Mouse (Mus musculus): ENCODE results near the gene D930048N14Rik.
"Not testable (repeated sequence)": the region's sequence is repeated elsewhere in the genome, so short reads cannot be mapped to it uniquely, and the experiment has no call there.

D930048N14Rik gene

DNA sequence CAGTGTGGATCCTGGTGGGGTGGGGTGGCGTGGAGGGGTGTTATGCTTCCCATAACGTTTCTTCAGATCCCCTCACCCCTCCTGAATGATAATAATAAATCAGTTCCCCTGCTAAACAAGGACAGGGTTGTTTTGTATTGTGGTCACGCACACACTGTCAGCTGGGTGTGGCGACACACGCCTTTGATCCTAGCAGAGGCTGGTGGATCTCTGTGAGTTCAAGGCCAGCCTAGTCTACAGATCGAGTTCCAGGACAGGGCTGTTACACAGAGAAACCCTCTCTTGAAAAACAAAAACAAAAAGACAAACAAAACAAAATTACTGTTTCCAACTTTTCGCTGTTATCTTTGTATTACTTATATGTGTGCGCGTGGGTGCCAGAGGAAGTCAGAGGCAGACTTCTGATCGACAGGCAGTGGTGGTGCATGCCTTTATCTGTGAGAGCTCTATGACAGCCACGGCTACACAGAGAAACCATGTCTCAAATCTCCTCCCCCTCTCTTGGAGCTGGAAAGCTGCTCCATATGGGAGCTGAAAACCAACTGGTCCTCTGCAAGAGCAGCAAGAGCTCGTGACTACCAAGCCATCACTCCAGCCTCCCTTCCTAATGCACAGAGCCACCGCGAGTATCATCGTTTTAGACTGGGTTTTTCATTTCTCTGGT lies 21.0 kb upstream of the D930048N14Rik start:
- no peak for DNase-seq (ENCODE audit: low spot score)

DNA sequence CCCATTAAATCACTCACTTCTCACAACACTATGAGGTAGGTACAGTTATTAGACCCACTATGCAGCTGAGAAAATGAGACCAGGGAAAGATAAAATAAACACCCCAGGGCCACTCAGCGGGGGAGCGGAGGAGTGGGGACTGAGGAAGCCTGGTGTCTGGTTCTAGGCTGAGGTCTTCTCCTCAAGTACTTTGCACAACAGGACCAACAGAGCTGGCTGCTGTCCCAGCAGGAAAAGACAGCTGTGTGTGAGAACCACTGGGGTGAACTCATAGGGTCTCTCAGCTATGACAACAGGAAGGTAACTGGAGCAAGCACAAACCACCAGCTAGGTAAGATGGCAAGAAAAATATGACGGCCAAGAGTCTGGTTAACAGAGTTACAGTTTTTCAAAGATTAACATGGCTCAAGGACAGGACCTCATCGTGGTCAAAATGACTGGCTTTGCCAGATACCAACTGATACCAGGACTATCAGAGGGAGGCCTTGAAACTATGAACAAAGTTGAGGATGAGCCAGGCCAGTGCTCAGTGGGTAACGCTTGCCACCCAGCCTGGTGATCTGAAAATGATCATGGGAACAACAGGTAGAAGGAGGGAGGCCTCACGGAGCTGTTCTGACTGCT lies 18.5 kb upstream of the D930048N14Rik start:
- DNase-seq (ENCODE audit: low spot score), result no peak

DNA sequence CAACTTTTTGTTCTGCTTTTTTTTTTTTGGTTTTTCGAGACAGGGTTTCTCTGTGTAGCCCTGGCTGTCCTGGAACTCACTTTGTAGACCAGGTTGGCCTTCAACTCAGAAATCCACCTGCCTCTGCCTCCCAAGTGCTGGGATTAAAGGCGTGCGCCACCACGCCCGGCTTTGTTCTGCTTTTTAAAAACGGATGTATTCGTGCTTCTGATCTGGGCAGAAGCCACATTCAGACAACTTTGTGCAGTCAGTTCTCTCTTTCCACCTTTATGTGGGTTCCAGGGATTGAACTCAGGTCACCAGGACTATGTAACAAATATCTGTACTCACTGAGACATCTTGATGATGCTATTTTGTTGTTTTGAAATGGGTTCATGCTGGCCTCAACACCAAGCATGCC lies 17.6 kb upstream of the D930048N14Rik start:
- DNase-seq (ENCODE audit: low spot score), result not testable (repeated sequence)

GRCm38 (mm10) chr11:51633721-51634120 lies 17.0 kb upstream of the D930048N14Rik start:
- no peak for DNase-seq (ENCODE audit: low spot score)

DNA sequence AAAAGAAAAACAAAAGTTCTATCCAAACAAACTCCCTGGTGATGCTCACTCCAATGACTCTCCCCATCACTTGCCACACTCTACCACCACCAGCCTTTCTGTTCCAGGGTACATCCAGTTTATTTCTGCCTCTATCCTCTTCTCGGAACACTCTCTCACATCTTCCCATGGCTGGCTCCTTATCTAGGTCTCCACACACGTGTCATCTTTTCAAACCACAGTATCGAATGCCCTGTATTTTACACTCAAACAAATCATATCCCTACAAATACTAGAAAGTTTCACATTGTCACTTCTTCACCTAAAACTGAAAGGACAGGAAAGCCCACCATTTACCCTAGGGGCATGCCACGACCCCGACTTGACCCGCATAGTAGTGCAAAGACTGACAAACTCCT lies 15.6 kb upstream of the D930048N14Rik start:
- no peak for DNase-seq (ENCODE audit: low spot score)

DNA sequence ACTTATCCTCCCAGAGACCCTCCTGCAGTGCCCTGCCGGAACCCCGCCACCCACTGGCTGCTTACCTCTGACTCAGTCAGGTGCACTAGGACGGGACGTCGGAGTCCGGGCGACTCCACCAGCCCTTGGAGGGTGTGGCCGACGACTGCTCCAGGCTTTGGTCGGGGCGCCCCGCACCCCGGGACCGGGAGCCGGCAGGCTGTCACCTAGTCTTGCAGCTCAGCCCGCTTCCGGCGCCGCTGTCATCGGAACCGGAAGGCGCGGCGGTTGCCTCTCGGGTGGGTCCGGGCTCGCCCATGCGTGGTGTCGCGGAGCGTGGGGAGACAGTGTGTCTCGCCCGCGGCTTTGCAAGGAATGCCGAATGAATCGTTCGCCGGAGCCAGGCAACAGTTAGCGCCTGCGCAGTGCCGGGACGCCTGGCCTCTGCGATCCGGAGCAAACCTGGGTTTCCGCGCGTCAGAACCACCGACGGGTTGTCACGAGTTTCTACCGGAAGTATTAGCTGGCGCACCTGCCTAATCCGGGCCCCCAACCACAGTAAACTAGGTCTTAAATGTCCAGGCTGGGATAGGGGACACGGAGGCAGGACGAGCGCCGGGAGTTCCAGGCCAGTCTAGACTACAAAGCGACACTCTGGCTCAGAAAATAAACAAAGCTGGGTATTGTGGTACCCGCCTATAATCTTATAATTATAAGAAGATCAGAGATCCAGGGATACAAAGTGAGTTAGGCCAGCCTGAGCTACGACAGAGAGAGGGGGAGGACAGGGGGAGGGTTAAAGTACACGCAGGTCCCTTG lies 15.0 kb upstream of the D930048N14Rik start, which contains the start of gene Rmnd5b:
Gene Rmnd5b, minus strand, starts transcription at position 372 of the 798 bp plus-strand sequence.
- DNase-seq (ENCODE audit: low spot score), result peak; percentile 86

- peak; percentile 85 for DNase-seq (ENCODE audit: low spot score)
Observed at GRCm38 (mm10) chr11:51636323-51636684, 14.4 kb upstream of the D930048N14Rik start.

DNA sequence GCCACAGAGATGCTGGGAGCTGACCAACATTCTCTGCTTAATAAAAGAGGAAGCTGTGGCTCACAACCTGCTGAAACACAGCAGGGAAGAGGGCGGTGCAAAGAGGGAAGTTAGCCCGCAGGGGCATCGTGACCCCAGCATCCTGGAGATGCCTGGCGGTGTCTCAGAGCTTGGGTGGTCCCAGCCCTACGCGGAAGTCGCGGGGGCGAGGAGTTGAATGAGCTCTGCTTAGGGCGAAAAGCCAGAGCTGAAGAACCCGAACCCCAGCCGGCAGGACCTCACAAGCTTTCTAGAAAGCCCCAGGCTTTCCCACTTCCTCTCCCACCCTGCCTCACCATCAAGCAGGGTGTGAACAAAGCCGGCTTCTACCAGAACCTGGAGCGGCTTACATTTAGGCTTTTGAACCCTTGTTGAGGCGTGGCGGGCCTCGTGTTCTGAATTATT lies 12.8 kb upstream of the D930048N14Rik start:
- DNase-seq (ENCODE audit: low spot score), result peak; percentile 86

DNA sequence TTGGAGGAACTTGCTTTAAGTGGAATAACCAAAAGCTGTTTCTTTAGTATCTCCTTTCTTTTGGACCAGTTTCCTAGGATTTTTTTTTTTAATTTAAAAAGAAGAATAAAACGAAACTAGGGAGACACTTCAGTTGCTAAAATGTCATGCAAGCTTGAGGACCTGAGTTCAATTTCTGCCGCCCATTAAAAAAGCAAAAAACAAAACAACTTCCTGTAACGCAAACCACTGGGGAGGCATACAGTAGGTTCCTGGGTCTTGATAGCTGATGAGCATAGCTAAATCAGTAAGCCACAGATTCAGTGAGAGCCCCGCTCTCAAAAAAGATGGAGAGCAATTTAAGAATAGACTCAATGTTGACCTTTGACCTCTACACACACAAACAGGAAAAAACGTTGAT lies 12.3 kb upstream of the D930048N14Rik start:
- no peak for DNase-seq (ENCODE audit: low spot score)

DNA sequence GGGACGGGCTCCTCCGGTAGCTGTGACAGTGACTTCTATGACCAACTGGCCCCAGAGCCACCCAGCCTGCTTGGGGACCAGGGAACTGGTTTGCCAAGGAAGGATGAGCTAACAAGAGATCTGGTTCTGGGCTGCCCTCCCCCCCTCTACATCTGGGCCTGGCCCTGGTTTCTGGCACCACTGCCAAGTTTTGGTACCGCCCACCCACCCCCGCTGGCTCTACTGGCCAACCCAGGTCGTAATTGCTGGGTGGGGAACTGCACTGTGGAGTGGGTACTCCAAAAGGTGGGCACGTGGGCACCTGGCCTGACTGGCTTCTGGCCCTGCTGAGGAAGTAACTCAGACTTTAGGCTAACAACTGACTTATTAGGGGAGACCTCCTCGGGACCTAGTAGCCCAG lies 10.0 kb upstream of the D930048N14Rik start:
- no peak for DNase-seq (ENCODE audit: low spot score)

DNA sequence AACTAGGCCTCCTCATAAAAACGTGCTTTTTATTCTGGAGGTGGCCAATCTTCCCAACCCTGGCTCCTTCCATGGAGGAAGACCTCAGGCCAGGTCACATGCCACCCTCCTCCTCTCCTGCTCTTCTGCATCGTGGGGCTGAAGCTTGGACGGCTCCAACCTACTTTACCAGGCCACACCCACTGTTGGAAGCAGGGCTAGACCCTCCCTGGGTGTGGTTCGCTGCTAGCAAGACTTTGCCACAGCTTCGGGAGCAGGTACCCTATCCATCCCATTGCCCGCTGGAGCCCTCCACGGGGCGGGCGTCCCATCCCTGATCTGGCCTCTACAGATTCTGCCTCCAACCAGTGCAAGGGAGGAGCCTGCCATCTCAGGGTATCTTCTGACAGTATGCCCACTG lies 7.6 kb upstream of the D930048N14Rik start:
- DNase-seq (ENCODE audit: low spot score), result no peak

DNA sequence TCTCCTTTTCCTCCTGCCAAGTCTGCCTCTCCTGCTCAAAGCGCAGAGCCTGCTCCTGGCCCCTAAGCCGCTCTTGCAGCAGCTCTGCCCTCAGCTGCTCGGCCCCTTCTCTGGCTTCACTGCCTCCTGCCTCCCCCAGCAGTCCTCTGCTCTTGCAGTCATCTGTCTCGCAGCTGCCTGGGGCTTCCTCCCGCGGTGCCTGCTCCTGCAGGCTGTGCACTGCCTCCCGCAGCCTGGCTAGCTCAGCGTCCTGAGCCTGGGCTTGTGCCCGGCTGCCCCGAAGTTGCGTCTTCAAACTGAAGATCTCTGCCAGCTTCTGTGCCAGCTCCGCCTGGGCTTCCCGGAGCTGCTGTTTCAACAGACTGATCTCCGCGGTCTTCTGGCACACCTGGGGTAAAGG lies 7.0 kb upstream of the D930048N14Rik start:
- DNase-seq (ENCODE audit: low spot score), result no peak

GRCm38 (mm10) chr11:51644217-51644616 lies 6.5 kb upstream of the D930048N14Rik start:
- no peak for DNase-seq (ENCODE audit: low spot score)

GRCm38 (mm10) chr11:51645293-51645692 lies 5.5 kb upstream of the D930048N14Rik start:
- no peak for DNase-seq (ENCODE audit: low spot score)

DNA sequence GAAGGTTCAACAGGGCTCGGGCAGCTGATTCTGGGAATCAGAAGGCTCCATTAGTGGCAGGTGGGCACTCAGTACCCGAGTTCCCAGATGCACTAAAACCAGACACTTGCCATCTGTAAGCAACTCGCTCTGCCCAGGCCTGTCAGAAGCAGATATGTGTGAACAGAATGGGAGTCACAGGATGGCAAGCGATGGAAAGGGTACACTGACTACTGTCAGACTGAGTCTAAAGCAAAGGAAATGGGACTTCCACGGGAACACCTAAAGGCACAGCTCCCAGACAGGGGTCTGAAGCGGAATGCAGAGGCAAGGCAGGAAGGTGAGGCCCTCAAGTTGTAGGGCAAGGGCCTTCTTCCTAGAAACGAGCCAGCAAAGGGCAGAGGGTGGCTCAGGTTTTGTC lies 4.5 kb upstream of the D930048N14Rik start:
- DNase-seq (ENCODE audit: low spot score), result no peak

DNA sequence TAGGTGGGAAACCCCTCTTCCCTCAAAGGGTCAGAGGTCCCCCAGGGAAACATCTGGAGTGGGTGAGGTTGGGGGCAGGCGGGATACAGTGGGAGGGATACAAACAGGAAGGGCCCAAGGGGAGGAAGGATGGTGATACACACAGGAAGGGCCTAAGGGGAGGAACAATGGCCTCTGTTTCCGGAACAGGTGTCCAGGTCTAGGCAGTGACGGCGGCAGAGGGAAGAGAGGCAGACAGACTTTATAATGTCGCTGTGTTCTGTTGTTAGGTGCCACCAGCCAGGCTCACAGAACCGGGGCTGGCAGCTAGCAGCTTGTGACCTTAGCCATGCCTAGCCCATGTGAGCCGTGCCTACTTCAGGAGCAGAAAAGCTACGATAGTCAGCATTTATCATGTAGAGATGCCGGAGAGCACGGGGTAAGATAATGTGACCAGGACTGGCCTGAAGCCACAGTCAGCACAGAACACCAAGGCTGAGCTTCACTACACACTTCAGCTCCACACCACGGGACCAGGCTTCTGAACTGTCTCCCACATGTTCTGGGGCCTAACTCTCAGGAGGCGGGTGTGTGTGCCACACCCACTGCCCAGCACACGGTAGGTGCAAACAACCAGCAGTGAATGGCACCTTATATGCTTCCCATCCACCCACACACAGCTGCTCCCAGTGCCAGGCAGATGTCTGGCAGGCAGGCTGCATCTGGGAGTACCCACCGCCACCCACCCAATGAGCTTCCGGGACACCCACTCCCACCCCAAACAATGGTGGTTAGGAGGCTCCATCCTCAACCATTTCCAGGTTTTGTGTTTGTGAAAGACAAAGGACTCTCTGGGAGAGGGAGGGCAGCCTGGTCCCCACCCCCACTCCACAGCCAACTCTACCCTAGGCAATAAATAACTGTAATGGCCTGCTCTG lies 3.7 kb upstream of the D930048N14Rik start:
- DNase-seq (ENCODE audit: low spot score), result peak; percentile 36

- DNase-seq (ENCODE audit: low spot score), result peak; percentile 76
Observed at GRCm38 (mm10) chr11:51648566-51648965, 2.2 kb upstream of the D930048N14Rik start.

DNA sequence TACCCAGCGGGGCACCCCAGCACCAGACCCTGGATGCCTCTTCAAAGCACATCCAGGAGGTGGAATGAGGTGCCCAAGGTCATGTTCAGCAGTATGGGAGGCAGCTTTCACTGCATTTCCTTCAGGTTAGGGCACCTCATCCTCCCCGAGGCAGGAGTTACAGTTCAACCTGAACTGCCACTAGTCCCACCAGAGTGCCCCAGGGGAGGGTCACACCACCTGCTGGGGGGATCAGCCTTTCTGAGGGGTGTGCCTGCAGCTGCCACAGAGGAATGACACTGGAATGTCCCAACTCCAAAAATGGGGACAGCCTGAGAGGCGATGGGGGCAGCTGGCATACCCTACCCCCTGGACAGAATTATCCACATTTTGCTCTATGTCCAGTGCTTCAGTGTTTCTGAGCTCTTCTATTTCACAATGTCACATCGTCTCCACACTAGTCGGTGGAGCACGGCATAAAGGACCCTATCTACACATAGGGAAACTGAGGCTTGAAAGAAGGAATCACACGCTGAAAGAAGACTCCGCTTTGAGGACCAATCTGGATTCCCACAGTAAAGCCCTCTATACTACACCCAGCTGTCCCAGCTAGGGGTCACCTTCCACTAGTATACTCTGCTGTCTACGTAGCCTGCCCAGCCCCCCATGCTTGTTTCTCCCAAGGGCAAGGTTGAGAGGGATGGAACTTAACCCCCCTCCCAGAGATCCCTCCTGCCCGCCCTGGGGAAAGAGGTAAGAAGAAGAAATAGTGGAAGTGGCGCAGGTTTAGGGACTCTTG lies 1.5 kb upstream of the D930048N14Rik start:
- DNase-seq (ENCODE audit: low spot score), result peak; percentile 14

- peak; percentile 58 for DNase-seq (ENCODE audit: low spot score)
Observed at GRCm38 (mm10) chr11:51649889-51650199, 910 bp upstream of the D930048N14Rik start.

DNA sequence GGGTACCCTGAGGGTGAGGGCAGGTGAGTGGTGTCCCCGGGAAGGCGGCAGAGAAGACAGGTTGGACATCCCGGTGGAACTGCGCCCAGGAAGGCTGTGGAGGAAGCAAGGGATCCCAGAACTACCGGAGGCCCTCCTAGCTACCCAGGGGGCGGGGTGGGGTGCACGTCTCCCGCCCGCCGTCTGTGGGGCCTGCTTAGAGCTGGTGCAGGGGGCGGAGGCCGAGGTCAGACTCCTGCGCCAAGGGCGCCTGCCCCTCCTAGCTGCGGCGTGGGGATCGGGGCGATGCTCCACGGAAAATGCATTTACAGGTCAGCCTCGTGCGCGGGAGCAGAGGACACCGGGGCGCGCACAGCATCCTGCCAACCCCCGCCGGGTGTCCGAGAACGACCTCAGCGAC lies 493 bp upstream of the D930048N14Rik start:
- DNase-seq (ENCODE audit: low spot score), result no peak

GRCm38 (mm10) chr11:51652889-51653418 lies 2.2 kb downstream of the D930048N14Rik start:
- DNase-seq (ENCODE audit: low spot score), result no peak

All from embryo, embryonic 10 days (tissue).